Mouse (Mus musculus) ovary, adult 2 months (tissue): ENCODE data around the gene Gm21497. TPM values are rescaled to one million over a fixed set of nuclear protein-coding genes. Genes with fewer than 3 reads are reported as not detected.

Experiments
- polyA plus RNA-seq: library from polyadenylated mRNA; depleted of rRNA; stranded (reverse); fragments of >200 nt; gene quantifications from 2 replicates; pipeline ENCODE4 v1.2.3, GENCODE M21; 2012; rRNA removed

Gene Gm21497
- not detected in 2 replicates for polyA plus RNA-seq

GRCm38 (mm10) chrY:61646446-61646845, at the start of gene Gm21497:
Gene Gm21497, plus strand, starts transcription at chrY:61646746.

